Mouse (Mus musculus) testis, postnatal 14 days (tissue): ENCODE data around the gene Gm14632.
"Not testable (repeated sequence)": the region's sequence is repeated elsewhere in the genome, so short reads cannot be mapped to it uniquely, and the experiment has no call there.

ENCODE experiments used
- DNase-seq: peaks from one replicate; pipeline ENCODE4 v3.0.0; 2021; ENCODE audit warnings: low spot score

Gene Gm14632

DNA sequence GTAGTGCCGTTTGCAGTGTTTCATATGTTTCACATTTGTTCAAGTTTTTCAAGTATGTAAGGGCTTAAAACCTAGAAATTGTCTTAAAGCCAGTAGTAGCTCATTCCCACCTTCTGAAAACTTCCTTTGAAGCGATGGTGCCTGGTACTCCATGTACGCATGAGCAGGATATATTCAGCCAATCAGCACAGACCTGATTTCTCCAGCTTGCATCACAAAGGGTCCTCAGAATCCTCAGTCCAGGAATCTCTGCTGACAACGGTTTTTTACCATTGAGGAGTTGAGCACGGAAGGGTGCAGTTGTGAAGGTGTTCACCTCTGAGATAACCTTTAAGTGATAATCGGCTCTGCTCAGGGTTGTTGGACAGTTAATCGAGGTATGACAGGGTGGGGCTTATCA is at the start of gene Gm14632:
Gene Gm14632, plus strand, starts transcription at position 301 of the 400 bp plus-strand sequence.
- DNase-seq: not testable (repeated sequence)
